Mouse (Mus musculus) hindbrain, embryonic 10.5 days (tissue): ENCODE results near the gene C8a. TPM values are rescaled to one million over a fixed set of nuclear protein-coding genes. Genes with fewer than 3 reads are reported as not detected.

Experiments
- DNase-seq: peaks from one replicate; pipeline ENCODE4 v3.0.0-alpha.2; 2017; ENCODE audit warnings: low spot score
- H3K27ac ChIP-seq: fragments of 300-500 bp; sonication (generic); 2 replicates; pipeline ENCODE4 v1.5.1; 2016; ENCODE audit warnings: mild to moderate bottlenecking, moderate library complexity
- H3K27me3 ChIP-seq: fragments of 300-500 bp; sonication (generic); 2 replicates; pipeline ENCODE4 v1.6.1; 2016; ENCODE audit warnings: mild to moderate bottlenecking; ENCODE audit not compliant: poor library complexity, insufficient read depth, severe bottlenecking
- H3K36me3 ChIP-seq: fragments of 300-500 bp; sonication (generic); 2 replicates; pipeline ENCODE4 v1.6.1; 2016; ENCODE audit warnings: mild to moderate bottlenecking, moderate library complexity
- H3K4me1 ChIP-seq: fragments of 300-500 bp; sonication (generic); replicated peaks from 2 replicates; pipeline ENCODE4 v1.6.1; 2016; ENCODE audit warnings: mild to moderate bottlenecking
- H3K4me3 ChIP-seq: fragments of 300-500 bp; sonication (generic); 2 replicates; pipeline ENCODE4 v1.5.1; 2016; ENCODE audit warnings: mild to moderate bottlenecking, moderate library complexity
- H3K9me3 ChIP-seq: fragments of 300-500 bp; sonication (generic); 2 replicates; pipeline ENCODE4 v1.6.1; 2016; ENCODE audit warnings: mild to moderate bottlenecking, moderate library complexity
- whole genome bisulfite sequencing: fragments of 180-500 bp; shearing (Covaris S2); methylation state at CpG from one replicate; pipeline ENCODE4 v1.1.7; 2016; 5-methylcytosine and 5-hydroxymethylcytosine counted together
- polyA plus RNA-seq: library from polyadenylated mRNA; unstranded; fragments of >200 nt; fragmentation: Nextera tagmentation; extraction: Ambion mirVana; gene quantifications from 2 replicates; pipeline ENCODE4 v1.2.1, GENCODE M21; 2016

Gene C8a
- polyA plus RNA-seq, 1 experiment from 2014 or later, result not detected

DNA sequence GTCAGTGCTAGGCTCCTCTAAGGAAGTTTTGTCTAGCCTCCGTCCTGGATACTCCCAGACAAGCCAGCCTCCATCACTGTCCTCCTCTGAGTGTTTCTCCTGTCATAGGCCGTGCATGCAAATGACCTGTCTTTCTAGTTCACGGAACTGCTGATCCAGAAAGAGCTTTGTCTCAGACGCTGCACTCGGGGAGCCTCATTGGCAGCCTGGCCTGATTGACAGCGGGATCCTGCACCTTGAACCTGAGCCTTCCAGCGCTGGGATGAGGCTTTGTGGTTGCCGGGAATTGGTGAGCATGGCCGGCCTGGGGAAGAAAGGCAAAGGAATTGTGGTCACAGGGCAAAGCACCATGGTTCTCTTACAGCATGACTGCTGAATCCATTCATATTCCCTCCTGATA, 11.3 kb upstream of the C8a start:
- Histone ChIP-seq H3K36me3 (no peaks in the 10 kb centered on the region), H3K27me3 (peaks cover 3% of the 10 kb centered on the region; the same call in 1 of the 2 replicates), H3K4me3 (no peak overlapping the region), H3K9me3 (no peaks in the 10 kb centered on the region), H3K27ac (peak overlapping the region; percentile 35; the same call in 1 of the 2 replicates), H3K4me1 (peaks cover 46% of the 10 kb centered on the region)
- 39% methylated on average over 9 of the region's 9 CpGs for WGBS
- DNase-seq, result peak; percentile 38

DNA sequence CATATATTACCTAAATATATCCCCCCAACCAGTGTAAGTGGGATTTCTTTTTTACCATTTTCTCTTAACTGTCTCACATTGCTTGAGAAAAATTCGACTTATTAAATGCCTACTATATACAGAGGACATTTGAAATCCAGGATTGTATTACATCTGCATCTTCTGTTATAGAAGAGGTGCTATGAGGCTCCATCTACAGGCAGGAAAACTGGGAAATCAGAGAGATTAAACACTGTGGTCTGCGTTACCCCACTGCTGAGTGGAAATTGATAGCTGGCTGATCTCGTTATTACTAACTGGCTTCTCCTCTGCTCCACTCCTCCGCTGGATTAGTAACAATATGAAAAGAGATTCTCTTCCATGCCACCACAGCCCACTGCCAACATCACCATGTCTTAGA, 366 bp downstream of the C8a start:
- WGBS, result 85% methylated on average over 4 of the region's 4 CpGs
- no peaks in the 10 kb centered on the region for H3K4me1 ChIP-seq
- H3K9me3 ChIP-seq, result no peaks in the 10 kb centered on the region
- H3K36me3 ChIP-seq, result no peaks in the 10 kb centered on the region
- no peak overlapping the region for H3K4me3 ChIP-seq
- no peak overlapping the region for H3K27ac ChIP-seq
- DNase-seq, result no peak
- H3K27me3 ChIP-seq, result no peaks in the 10 kb centered on the region

DNA sequence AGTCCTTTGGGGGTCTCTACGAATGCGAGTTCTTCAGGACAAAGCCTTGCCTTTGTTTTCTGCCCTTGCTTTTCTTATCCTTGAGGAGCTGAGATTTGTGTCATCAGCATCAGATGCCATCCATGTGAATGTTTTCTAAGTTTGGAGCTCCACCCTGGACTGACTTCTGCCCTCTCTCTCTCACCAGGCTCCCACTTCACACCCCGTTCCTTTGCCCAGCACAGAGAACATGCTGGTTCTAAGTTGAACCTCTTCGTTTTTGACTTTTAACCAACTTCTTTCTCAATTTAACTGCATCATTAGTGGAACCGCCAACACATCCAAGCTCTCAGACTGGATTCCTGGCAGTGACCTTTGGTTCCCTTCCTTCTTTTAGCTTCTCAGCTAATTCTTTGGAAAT, 6.0 kb downstream of the C8a start:
- DNase-seq, result no peak
- Histone ChIP-seq H3K27me3 (no peaks in the 10 kb centered on the region), H3K36me3 (no peaks in the 10 kb centered on the region), H3K9me3 (no peaks in the 10 kb centered on the region), H3K4me1 (no peaks in the 10 kb centered on the region), H3K4me3 (no peak overlapping the region), H3K27ac (no peak overlapping the region)
- 87% methylated on average over 5 of the region's 5 CpGs for WGBS

DNA sequence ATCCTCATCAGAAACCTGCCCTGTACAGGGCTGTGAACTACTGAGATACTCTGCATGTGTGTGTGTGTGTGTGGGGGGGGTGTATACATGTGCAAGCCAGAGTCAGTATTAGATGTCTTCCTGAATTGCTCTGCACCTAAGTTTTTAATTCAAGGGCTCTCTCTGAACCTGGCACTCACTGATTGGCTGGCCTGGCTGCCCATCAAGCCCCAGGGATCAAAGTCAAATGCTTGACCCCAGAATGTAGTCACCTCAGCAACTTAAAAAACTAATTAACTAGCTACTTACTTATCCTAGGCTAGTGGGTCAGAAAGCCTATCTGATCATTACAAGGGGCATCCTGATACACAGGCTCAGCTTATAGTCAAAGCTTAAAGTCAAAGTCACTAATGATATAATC, 6.6 kb downstream of the C8a start:
- no peak overlapping the region for H3K4me3 ChIP-seq
- no peaks in the 10 kb centered on the region for H3K27me3 ChIP-seq
- no peak for DNase-seq
- H3K4me1 ChIP-seq, result no peaks in the 10 kb centered on the region
- H3K36me3 ChIP-seq, result no peaks in the 10 kb centered on the region
- no peak overlapping the region for H3K27ac ChIP-seq
- H3K9me3 ChIP-seq, result no peaks in the 10 kb centered on the region

DNA sequence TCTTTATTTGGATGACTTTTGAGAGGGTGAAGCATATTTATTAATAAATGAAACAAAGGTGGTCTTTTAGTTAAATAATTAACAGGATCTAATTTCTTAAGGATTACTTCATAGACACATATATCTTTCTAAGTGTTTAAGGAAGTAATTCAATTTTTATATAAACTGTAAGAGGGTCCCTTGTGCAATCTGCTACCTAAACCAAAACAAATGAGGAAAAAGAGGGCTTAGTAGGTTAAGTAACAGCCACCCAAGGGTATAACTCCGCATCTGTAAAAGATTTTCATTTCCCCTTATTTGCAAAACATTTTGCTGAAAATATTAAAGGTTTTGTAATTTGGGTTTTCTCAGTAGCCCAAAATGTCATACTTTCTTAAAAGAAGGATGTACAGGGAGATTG, 11.8 kb downstream of the C8a start:
- no peak for DNase-seq

DNA sequence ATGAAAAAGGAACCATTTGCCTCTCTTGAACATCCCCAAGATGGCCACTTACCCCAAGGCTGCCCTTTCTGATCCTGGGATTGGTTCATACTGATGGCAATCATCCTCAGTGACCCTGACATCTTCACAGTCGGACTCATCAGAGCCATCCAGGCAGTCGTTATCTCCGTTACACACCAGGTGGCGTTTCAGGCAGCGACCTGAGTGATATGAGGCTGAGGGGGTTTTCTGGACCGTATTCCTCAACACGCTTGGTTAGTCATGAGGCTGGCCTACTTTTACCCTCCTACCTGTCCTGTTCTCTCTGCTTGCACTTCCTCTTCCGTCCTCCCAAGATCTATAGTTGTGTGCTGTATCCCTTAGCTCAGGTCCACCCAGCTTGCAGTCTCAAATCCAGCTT, 15.0 kb downstream of the C8a start:
- no peaks in the 10 kb centered on the region for H3K27me3 ChIP-seq
- H3K27ac ChIP-seq, result no peak overlapping the region
- no peaks in the 10 kb centered on the region for H3K36me3 ChIP-seq
- H3K4me1 ChIP-seq, result no peaks in the 10 kb centered on the region
- 83% methylated on average over 8 of the region's 8 CpGs for WGBS
- no peak for DNase-seq
- no peak overlapping the region for H3K4me3 ChIP-seq
- no peaks in the 10 kb centered on the region for H3K9me3 ChIP-seq

More for the DNA sequence above, 11.8 kb downstream of the C8a start:
- H3K36me3 ChIP-seq, result no peaks in the 10 kb centered on the region
- no peaks in the 10 kb centered on the region for H3K4me1 ChIP-seq
- H3K4me3 ChIP-seq, result no peak overlapping the region
- H3K27me3 ChIP-seq, result no peaks in the 10 kb centered on the region
- 95% methylated on average over 1 of the region's 1 CpGs for WGBS
- H3K27ac ChIP-seq, result no peak overlapping the region
- H3K9me3 ChIP-seq, result no peaks in the 10 kb centered on the region

DNA sequence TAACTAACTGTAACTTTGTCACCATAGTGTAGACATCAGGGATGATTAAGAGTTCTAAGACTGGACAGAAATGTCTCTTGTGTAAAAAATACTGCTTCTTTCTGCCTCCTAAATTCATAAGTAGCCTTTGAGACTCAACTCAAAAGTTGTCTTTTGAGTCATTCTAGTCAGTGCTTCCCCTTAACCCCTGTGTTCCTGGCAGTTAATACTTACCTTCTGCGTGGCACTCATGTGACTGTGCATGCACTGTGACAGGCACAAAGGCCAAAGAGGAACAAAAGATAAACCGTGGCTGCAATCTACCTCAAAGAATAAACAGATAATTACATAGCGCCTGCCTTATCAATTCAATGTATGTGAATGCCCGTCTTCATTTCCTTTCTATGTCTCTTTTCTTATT, 18.4 kb downstream of the C8a start:
- Histone ChIP-seq H3K4me3 (no peak overlapping the region), H3K9me3 (no peaks in the 10 kb centered on the region), H3K36me3 (no peaks in the 10 kb centered on the region), H3K4me1 (no peaks in the 10 kb centered on the region), H3K27ac (no peak overlapping the region), H3K27me3 (no peaks in the 10 kb centered on the region)
- 78% methylated on average over 4 of the region's 4 CpGs for WGBS
- no peak for DNase-seq

DNA sequence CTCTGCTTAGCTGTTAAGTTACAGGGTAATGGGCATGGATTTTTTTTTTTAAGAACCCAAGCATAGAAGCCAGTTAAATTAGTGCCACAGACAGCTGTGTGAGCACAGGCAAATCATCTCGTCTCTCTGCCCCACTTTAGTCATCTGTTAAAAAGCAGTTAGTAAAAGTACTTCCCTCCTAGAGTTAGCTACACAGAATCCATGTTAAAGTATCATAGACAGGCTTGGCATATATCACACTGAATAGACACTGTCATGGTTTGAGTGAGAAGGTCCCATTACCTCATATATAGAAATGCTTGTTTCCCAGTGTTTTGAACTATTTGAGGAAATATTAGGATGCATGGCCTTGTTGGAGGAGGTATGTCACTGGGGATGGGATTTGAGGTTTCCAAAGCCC, 19.2 kb downstream of the C8a start, which contains the start of gene Gm17662:
TSS of gene Gm17662 (plus strand) at position 301 of the 400 bp plus-strand sequence.
- Histone ChIP-seq H3K9me3 (no peaks in the 10 kb centered on the region), H3K27me3 (no peaks in the 10 kb centered on the region), H3K36me3 (no peaks in the 10 kb centered on the region), H3K4me3 (no peak within 1 kb of the TSS), H3K4me1 (no peaks in the 10 kb centered on the region), H3K27ac (no peak within 1 kb of the TSS)
- DNase-seq, result no peak
- WGBS, result 74% methylated on average over 1 of the region's 1 CpGs

DNA sequence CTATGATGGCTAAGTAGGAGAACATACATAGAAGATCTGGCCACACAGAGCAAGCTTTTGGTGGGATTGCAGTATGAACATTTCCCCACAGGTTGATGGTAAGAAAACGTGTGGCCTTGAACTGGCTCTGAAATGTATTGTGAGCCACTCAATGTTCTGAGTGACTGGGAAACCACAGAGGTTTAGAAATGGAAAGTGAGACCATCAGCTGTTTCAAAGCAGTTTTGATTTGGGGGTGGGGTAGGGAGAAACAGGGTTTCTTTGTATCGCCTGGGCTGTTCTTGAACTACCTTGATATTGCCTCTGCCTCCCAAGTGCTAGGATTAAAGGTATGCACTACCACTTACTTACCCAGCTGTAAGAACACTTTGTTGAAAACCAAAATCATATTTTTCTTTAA, 21.0 kb downstream of the C8a start:
- Histone ChIP-seq H3K36me3 (no peaks in the 10 kb centered on the region), H3K4me3 (no peak overlapping the region), H3K4me1 (no peaks in the 10 kb centered on the region), H3K9me3 (no peaks in the 10 kb centered on the region), H3K27me3 (no peaks in the 10 kb centered on the region), H3K27ac (no peak overlapping the region)
- no peak for DNase-seq
- 76% methylated on average over 2 of the region's 2 CpGs for WGBS

DNA sequence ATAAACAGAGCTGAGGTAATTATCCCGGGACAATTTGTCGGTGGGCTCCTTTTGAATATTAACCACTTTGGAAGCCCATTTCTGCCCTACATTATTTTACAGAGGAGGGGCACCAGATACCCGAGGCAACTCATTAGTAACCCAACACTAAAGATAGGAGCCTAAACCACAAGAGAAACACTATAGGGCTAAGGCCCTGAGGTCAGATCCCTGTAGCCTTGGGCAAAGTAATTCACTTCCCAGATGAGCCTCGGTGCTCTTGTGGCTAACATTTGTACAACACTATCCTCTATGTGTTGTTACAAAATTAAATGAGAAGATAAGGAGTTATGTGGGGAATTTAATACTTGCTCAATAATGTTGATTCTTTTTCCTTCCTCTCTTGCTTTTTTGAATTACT, 32.7 kb downstream of the C8a start:
- Histone ChIP-seq H3K9me3 (no peaks in the 10 kb centered on the region), H3K4me3 (no peak overlapping the region), H3K36me3 (no peaks in the 10 kb centered on the region), H3K27me3 (no peaks in the 10 kb centered on the region), H3K4me1 (peaks cover 12% of the 10 kb centered on the region; the same call in 1 of the 2 replicates), H3K27ac (no peak overlapping the region)
- no peak for DNase-seq
- 58% methylated on average over 4 of the region's 4 CpGs for WGBS

DNA sequence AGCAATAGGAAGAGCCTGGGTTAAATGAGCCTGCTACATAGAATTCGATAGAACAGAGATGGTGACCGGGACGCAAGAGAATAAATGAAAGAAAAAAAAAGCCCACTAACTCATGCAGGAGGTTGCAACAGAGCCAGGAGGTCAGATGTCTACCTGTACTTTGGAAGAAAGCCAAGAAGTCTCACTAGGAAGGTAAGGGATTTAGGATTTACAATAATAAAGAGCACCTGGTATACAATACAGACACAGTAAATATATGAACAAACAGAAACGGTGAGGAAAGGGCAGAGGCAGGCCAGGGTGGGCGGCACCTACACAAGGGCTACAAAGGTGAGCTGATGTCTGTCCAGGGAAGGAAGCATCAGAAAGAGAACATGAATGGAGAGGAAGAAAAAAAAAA, 34.0 kb downstream of the C8a start:
- Histone ChIP-seq H3K27ac (0 out of 2 replicates have a peak overlapping the region, but pooled peaks have one; percentile 40), H3K27me3 (no peaks in the 10 kb centered on the region), H3K4me3 (no peak overlapping the region), H3K36me3 (no peaks in the 10 kb centered on the region), H3K4me1 (peaks cover 12% of the 10 kb centered on the region; the same call in 1 of the 2 replicates), H3K9me3 (no peaks in the 10 kb centered on the region)
- DNase-seq, result no peak
- WGBS, result 81% methylated on average over 5 of the region's 5 CpGs

DNA sequence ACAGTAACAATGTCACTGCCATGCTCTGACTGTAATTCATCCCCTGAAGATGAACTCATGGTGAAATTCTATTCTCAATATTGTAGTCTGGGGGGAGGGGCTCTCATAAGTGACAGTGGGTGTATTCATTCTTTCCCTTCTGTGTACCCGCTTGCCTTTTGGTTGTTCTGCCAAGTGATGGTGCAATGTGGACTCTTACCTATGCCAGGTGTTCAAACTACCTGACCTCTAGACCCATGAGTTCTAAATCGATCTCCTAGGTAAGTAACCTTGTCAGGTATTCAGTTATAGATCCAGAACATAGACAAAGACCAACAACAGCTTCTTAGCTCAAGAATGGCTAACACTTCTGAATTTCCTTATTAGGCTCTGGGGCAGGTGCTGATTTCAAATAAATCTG, 37.9 kb downstream of the C8a start:
- Histone ChIP-seq H3K36me3 (no peaks in the 10 kb centered on the region), H3K4me3 (no peak overlapping the region), H3K9me3 (no peaks in the 10 kb centered on the region), H3K4me1 (peaks cover 29% of the 10 kb centered on the region), H3K27me3 (no peaks in the 10 kb centered on the region; the same call in 1 of the 2 replicates), H3K27ac (no peak overlapping the region)
- DNase-seq, result no peak
- 85% methylated on average over 2 of the region's 2 CpGs for WGBS

DNA sequence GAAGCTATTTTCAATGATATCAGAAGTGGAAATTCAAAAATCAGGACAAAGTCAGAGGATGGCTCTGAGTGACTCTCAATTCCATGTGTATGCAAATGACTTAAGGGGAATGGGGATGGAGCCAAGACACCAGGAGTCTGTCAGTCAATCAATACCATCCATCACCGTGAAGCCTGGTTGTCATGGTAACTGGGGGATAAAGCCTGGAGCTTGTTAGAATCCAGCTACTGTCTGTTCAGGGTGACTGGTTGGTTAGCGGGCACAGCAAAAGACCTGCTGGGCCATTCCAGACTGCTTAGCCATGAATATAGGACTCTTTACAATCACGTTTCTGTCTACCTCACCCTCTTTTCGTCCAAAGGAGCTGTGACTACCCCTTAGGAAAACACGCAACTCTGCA, 41.1 kb downstream of the C8a start:
- DNase-seq, result peak; percentile 51
- peaks cover 16% of the 10 kb centered on the region for H3K4me1 ChIP-seq
- H3K4me3 ChIP-seq, result no peak overlapping the region
- no peaks in the 10 kb centered on the region for H3K9me3 ChIP-seq
- no peaks in the 10 kb centered on the region; the same call in 1 of the 2 replicates for H3K27me3 ChIP-seq
- no peaks in the 10 kb centered on the region for H3K36me3 ChIP-seq
- H3K27ac ChIP-seq, result peak overlapping the region; percentile 53
- WGBS, result 11% methylated on average over 5 of the region's 5 CpGs

DNA sequence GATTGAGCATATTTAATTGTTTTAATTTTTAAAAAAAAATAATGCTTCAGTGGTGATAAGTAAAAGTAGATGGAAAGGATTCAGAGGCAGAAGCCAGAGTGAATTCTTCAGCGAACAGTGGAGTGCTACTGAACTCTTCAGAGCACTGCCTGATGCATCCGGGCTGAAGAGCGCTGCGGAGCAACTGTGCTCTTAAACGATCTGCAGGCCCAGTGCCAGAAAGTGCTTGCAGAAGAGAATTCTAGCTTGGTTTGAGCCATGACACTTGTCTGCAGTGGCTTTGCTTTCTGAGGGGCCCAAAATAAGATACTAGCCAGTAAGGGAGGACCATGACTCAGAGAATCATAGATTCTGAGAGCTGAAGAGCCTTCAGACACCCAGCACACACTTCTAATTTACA, 47.3 kb downstream of the C8a start:
- H3K27ac ChIP-seq, result no peak overlapping the region
- no peak for DNase-seq
- H3K9me3 ChIP-seq, result no peaks in the 10 kb centered on the region
- no peaks in the 10 kb centered on the region for H3K4me1 ChIP-seq
- H3K4me3 ChIP-seq, result no peak overlapping the region
- no peaks in the 10 kb centered on the region for H3K36me3 ChIP-seq
- 89% methylated on average over 5 of the region's 5 CpGs for WGBS
- H3K27me3 ChIP-seq, result no peaks in the 10 kb centered on the region
